Comparison of ENCODE assay signal across 9 mouse cellular contexts in the genomic region with DNA sequence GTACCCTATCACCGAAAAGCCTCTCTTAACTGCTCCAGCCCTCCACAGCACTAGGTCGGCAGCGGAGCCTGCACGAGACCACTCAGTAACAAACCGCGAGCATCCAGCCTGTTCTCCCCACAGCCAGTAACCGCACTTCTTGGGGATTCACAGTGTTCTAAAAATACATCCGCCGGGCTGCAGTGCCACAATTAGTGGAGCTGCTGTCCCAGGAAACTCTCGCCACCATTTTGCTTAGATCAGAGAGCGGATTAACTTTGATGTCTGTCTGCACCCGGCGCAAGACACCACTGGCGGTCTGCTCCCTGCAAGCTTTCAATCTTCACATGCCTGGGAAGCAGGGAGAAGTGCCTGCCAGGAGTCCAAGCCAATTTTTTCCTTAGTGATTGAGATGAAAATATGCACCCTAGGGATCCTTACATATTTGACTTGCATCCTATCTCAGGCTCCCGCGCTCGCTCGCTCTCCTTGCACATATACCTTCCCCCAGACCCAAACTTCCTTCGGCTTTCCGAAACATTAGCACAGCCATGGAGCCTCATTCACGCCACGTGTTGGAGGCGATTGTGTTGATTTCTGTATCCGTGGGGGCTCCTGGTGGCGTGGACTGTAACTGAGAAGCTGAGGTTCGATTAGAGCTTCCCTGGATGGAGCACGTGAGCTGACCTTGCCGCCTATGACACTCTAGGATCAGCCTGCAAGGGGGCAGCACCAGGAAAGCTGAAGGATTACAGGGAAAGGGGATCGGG. TPM values are rescaled to one million over a fixed set of nuclear protein-coding genes. Genes with fewer than 3 reads are reported as not detected.
DNase-seq lines count a peak whose midpoint lies in the region; ATAC-seq lines count a peak whose summit lies in the region.
"Had no signal": no experiment of that assay in that cellular context is flagged by ENCODE, and none has a peak within 500 bp of the region (broad histone marks: within the 10 kb centered on the region; RNA-seq: fewer than 3 reads in every experiment).

No protein-coding gene starts in this region.

- ATAC-seq in hindbrain, embryonic 14.5 days (ENCODE audit: low FRiP score), result peak; percentile 46
- no peak for ATAC-seq in liver, embryonic 15.5 days (ENCODE audit: insufficient read depth)
- ATAC-seq: Patski had no signal

- H3K36me3 ChIP-seq in heart, embryonic 10.5 days, result no peaks in the 10 kb centered on the region
- no peaks in the 10 kb centered on the region for H3K36me3 ChIP-seq in hindbrain, embryonic 14.5 days (replicated peaks; ENCODE audit: control insufficient read depth, insufficient read depth)
- no peaks in the 10 kb centered on the region for H3K36me3 ChIP-seq in liver, embryonic 15.5 days (replicated peaks)

- 3% methylated on average over 29 of the region's 29 CpGs for WGBS in heart, embryonic 10.5 days
- WGBS in hindbrain, embryonic 14.5 days, result 4% methylated on average over 29 of the region's 29 CpGs
- 3% methylated on average over 29 of the region's 29 CpGs for WGBS in liver, embryonic 15.5 days (ENCODE audit: insufficient replicate concordance)

- peak overlapping the region; percentile 87 for H3K27ac ChIP-seq in heart, embryonic 10.5 days
- no peak overlapping the region for H3K27ac ChIP-seq in hindbrain, embryonic 14.5 days
- H3K27ac ChIP-seq in liver, embryonic 15.5 days (replicated peaks), result no peak overlapping the region

- peak; percentile 82 for DNase-seq in heart, embryonic 10.5 days (ENCODE audit: low spot score)
- no peak for DNase-seq in heart, adult 9 months (ENCODE audit: low spot score in 2 of 2)
- DNase-seq in ES-CJ7 (ENCODE audit: low read depth, low spot score), result peak; percentile 31
- DNase-seq in embryo, embryonic 11 days, result peak; percentile 69
- DNase-seq in hindbrain, embryonic 14.5 days (ENCODE audit: low spot score), result no peak
- DNase-seq in retina, embryonic 14.5 days (ENCODE audit: low spot score), result peak; percentile 64
- no peak for DNase-seq in B cell, adult 2 months

- no peaks in the 10 kb centered on the region for H3K9me3 ChIP-seq in heart, embryonic 10.5 days
- H3K9me3 ChIP-seq in hindbrain, embryonic 14.5 days (ENCODE audit: control insufficient read depth, low read length), result no peaks in the 10 kb centered on the region
- H3K9me3 ChIP-seq in liver, embryonic 15.5 days (replicated peaks), result no peaks in the 10 kb centered on the region

- H3K4me3 ChIP-seq in heart, embryonic 10.5 days, result peak overlapping the region; percentile 60
- H3K4me3 ChIP-seq in hindbrain, embryonic 14.5 days (replicated peaks; ENCODE audit: low read length), result peak overlapping the region; percentile 19
- H3K4me3 ChIP-seq in liver, embryonic 15.5 days (replicated peaks), result peak overlapping the region; percentile 9

- H3K27me3 ChIP-seq in heart, embryonic 10.5 days (ENCODE audit: insufficient read depth, poor library complexity, severe bottlenecking), result peaks cover 25% of the 10 kb centered on the region; the same call in 1 of the 2 replicates
- peaks cover 8% of the 10 kb centered on the region; the same call in 1 of the 2 replicates for H3K27me3 ChIP-seq in hindbrain, embryonic 14.5 days (ENCODE audit: control insufficient read depth, insufficient read depth, low read length)
- H3K27me3 ChIP-seq in liver, embryonic 15.5 days, result peaks cover 47% of the 10 kb centered on the region
- H3K27me3 ChIP-seq: Patski had no signal

- H3K4me2 ChIP-seq in hindbrain, embryonic 14.5 days (replicated peaks), result peak overlapping the region; percentile 60
- H3K4me2 ChIP-seq in liver, embryonic 15.5 days, result peak overlapping the region; percentile 55

- peaks cover 33% of the 10 kb centered on the region for H3K4me1 ChIP-seq in heart, embryonic 10.5 days
- peaks cover 8% of the 10 kb centered on the region for H3K4me1 ChIP-seq in hindbrain, embryonic 14.5 days (replicated peaks; ENCODE audit: control insufficient read depth, insufficient read depth, low read length)
- H3K4me1 ChIP-seq in liver, embryonic 15.5 days (replicated peaks), result no peaks in the 10 kb centered on the region

- H3K9ac ChIP-seq in hindbrain, embryonic 14.5 days, result peak overlapping the region; percentile 37
- no peak overlapping the region for H3K9ac ChIP-seq in liver, embryonic 15.5 days

RNA-seq across cellular contexts. Expression of a gene that starts 8.7 kb away (rescaled TPM):
- polyA plus RNA-seq in heart, embryonic 10.5 days (2016; fragmentation: Nextera tagmentation; extraction: Ambion mirVana), result 104 and 164 TPM in 2 replicates
- polyA plus RNA-seq in hindbrain, embryonic 14.5 days (2014; fragmentation: Nextera tagmentation; extraction: Ambion mirVana), result 78.6 and 82.0 TPM in 2 replicates
- polyA plus RNA-seq in liver, embryonic 15.5 days (2015; fragmentation: Nextera tagmentation; extraction: Ambion mirVana), result 28.5 and 32.2 TPM in 2 replicates

RNA-seq across cellular contexts. Expression of a gene that starts 44.5 kb away (rescaled TPM):
- polyA plus RNA-seq in heart, embryonic 10.5 days (2016; fragmentation: Nextera tagmentation; extraction: Ambion mirVana), result 1.7 and 1.9 TPM in 2 replicates
- 7.7 and 8.2 TPM in 2 replicates for polyA plus RNA-seq in hindbrain, embryonic 14.5 days (2014; fragmentation: Nextera tagmentation; extraction: Ambion mirVana)
- 0.09 and 0.12 TPM in 2 replicates for polyA plus RNA-seq in liver, embryonic 15.5 days (2015; fragmentation: Nextera tagmentation; extraction: Ambion mirVana)

Comparison
In these comparisons a context has a peak if more than half of its experiments do, and no peak if none do; other contexts are left out.
1. DNase-seq: peak in heart, embryonic 10.5 days (single experiment), ES-CJ7 (single experiment), embryo, embryonic 11 days (single experiment) and retina, embryonic 14.5 days (single experiment); none in heart, adult 9 months (0 of 2), hindbrain, embryonic 14.5 days (single experiment) and B cell, adult 2 months (0 of 2).
2. H3K4me3 ChIP-seq: peak in every context shown above with its lines; median percentile 60 in heart, embryonic 10.5 days; 19 in hindbrain, embryonic 14.5 days; 9 in liver, embryonic 15.5 days.